Mouse (Mus musculus) cerebellum, adult 9-10 months (tissue): ENCODE results near the gene Naa38.

Experiments
- DNase-seq: peaks from one replicate; pipeline ENCODE4 v3.0.0; 2022

The Naa38 gene

GRCm38 (mm10) chr11:69443328-69443727, 48.0 kb downstream of the Naa38 start:
- DNase-seq: no peak
